Mouse (Mus musculus) lung, postnatal 0 days (tissue): ENCODE measurements at regions not wholly inside any gene's neighbourhood (a gene's known extent, or its start where the extent isn't known, plus 50 kb on each side); places are given as distances from the start of the nearest gene placed in this dataset.

Experiments used
- CTCF ChIP-seq: IDR thresholded peaks from 2 replicates; pipeline ENCODE4 v1.5.1; 2016; ENCODE audit warnings: antibody characterized with exemption, mild to moderate bottlenecking
- EP300 ChIP-seq: IDR thresholded peaks from 2 replicates; pipeline ENCODE4 v1.6.1; 2016; ENCODE audit warnings: antibody characterized with exemption, mild to moderate bottlenecking, control low read depth

GRCm38 (mm10) chr3:125155319-125155718 lies 248.6 kb upstream of the Ndst4 start:
- TF ChIP-seq CTCF (no peak), EP300 (no peak)
